Mouse (Mus musculus) cerebellum, adult 9-10 months (tissue): ENCODE results near the gene Zbtb20.

Experiments used
- DNase-seq: peaks from one replicate; pipeline ENCODE4 v3.0.0; 2022

The Zbtb20 gene

GRCm38 (mm10) chr16:43363751-43364515, 488.3 kb downstream of the Zbtb20 start:
- no peak for DNase-seq

- DNase-seq = no peak
These were observed 488.8 kb downstream of the Zbtb20 start for GRCm38 (mm10) chr16:43364516-43364910.

- DNase-seq = no peak
These were observed 489.6 kb downstream of the Zbtb20 start for GRCm38 (mm10) chr16:43365277-43365676.

GRCm38 (mm10) chr16:43370496-43371020, 494.9 kb downstream of the Zbtb20 start:
- DNase-seq = no peak

- no peak for DNase-seq
These were observed 501.1 kb downstream of the Zbtb20 start for GRCm38 (mm10) chr16:43376782-43377181.

GRCm38 (mm10) chr16:43379351-43380325, 504.0 kb downstream of the Zbtb20 start:
- DNase-seq = no peak

GRCm38 (mm10) chr16:43381183-43381582, 505.5 kb downstream of the Zbtb20 start:
- no peak for DNase-seq

- no peak for DNase-seq
These were observed 507.6 kb downstream of the Zbtb20 start for GRCm38 (mm10) chr16:43383149-43383740.

- DNase-seq = no peak
These were observed 509.4 kb downstream of the Zbtb20 start for GRCm38 (mm10) chr16:43384953-43385619.

- no peak for DNase-seq
These were observed 510.0 kb downstream of the Zbtb20 start for GRCm38 (mm10) chr16:43385620-43386210.

GRCm38 (mm10) chr16:43386426-43386825, 510.7 kb downstream of the Zbtb20 start:
- DNase-seq = no peak

GRCm38 (mm10) chr16:43388389-43388788, 512.7 kb downstream of the Zbtb20 start:
- no peak for DNase-seq

- DNase-seq = no peak
These were observed 514.7 kb downstream of the Zbtb20 start for GRCm38 (mm10) chr16:43390387-43390786.

- DNase-seq = no peak
These were observed 517.7 kb downstream of the Zbtb20 start for GRCm38 (mm10) chr16:43393382-43393781.

- DNase-seq = no peak
These were observed 518.4 kb downstream of the Zbtb20 start for GRCm38 (mm10) chr16:43394013-43394568.

GRCm38 (mm10) chr16:43394760-43395159, 519.1 kb downstream of the Zbtb20 start:
- no peak for DNase-seq

- DNase-seq = peak; percentile 32
These were observed 521.4 kb downstream of the Zbtb20 start for GRCm38 (mm10) chr16:43396849-43397628.

GRCm38 (mm10) chr16:43397629-43398323, 522.1 kb downstream of the Zbtb20 start:
- DNase-seq = no peak

GRCm38 (mm10) chr16:43399428-43399827, 523.7 kb downstream of the Zbtb20 start:
- DNase-seq = no peak

- DNase-seq = no peak
These were observed 524.4 kb downstream of the Zbtb20 start for GRCm38 (mm10) chr16:43400046-43400445.
